Mouse (Mus musculus) heart, adult 11 months (tissue): ENCODE measurements around the gene Cplx1.

ENCODE experiments used
- DNase-seq: peaks from one replicate; pipeline ENCODE4 v3.0.0; 2022

Gene Cplx1

GRCm38 (mm10) chr5:108515581-108516361 is 34.1 kb downstream of the Cplx1 start:
- DNase-seq: peak; percentile 75

DNA sequence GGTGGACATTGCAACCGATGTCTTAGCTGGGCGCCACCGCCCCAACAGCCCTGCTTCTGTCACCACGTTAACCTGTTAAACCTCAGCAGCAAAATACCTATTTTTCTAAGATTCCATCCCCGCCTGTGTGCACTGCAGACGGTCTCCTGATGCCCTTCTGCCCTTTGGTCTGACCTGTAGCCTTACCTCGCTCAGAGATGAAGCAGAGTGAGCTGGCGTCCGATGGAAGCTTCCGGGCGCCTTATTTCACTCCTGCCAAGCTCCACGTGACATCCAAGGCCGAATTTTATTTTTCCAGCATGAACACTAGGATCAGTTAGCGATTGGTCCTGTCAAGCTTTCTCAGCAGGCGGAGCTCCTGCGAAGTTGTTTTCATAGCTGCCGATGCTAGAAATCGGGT is 47.5 kb downstream of the Cplx1 start:
- peak; percentile 55 for DNase-seq

GRCm38 (mm10) chr5:108501573-108501972 is 48.3 kb downstream of the Cplx1 start:
- peak; percentile 81 for DNase-seq

DNA sequence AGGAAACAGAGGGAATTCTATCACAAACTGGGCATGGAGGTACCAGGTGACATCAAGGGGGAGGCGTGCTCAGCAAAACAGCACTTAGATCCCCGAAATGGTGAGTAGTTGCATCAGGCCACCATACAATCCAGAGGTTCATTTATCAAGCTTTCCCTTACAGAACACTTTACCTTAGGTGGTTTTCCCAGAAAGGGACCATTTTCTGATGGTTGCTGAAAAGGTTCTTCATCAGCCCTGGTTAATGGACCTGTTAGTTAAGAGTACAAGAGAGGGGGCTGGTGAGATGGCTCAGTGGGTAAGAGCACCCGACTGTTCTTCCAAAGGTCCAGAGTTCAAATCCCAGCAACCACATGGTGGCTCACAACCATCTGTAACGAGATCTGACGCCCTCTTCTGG is 63.7 kb downstream of the Cplx1 start:
- peak; percentile 56 for DNase-seq

DNA sequence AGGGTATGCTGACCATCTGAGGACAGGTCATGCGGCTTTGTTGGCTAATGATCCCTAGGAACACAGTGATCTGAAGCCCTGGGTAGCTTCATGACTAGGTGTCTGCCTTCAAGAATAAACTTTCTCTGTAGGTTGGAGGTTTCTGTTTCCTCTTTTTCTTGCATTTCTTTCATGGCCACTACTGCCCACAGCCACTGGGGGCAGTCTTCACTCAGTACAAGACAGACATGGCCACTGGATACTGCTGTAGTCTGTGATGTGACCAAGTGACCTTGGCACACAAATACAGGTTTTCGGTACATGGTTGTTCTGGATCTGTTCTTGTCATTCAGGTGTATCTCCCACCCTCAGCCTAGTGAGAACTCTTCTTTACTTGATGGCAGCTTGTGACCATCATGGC is 64.6 kb downstream of the Cplx1 start:
- peak; percentile 80 for DNase-seq

- peak; percentile 45 for DNase-seq
These were observed 66.8 kb downstream of the Cplx1 start for GRCm38 (mm10) chr5:108483006-108483405.

DNA sequence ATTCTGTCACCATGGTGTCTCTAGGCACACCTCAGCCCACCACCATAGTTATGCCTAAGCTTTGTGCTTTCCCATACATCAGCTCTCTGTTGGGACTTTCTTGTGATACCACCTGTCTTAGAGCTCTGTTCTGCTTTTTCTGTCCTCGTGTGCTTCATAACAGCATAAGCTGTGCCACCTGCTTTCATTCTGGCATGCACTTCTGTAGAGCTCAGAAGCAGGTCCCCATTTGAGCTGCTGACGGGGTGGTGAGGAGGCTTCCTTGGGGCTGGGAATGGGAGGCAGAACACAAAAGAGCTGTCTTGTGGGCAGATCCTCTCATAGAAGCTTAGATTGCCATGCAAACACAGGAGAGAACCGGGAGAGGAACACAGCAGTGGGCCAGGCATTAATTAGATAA is 73.8 kb downstream of the Cplx1 start:
- no peak for DNase-seq

GRCm38 (mm10) chr5:108473737-108474136 is 76.1 kb downstream of the Cplx1 start:
- peak; percentile 82 for DNase-seq

DNA sequence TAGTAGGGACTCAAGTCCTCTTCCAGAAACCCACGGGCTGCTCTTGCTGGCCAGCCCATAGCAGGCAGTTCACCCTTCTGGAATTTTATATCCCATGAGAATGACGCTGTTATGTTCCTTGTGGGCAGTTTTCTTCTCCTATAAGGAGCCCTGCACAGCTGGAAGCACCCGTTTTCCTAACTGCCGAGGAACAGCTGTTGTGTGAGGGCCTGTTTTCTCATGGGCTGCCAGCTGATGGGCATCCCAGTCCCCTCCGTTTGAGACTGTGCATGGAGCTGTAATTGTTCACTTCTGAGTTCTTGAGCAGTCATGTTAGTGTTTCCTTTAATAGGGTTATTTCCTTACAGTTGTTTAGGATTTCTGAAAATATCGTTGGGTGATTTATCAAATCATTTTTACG is 80.2 kb downstream of the Cplx1 start:
- DNase-seq: no peak
